Mouse (Mus musculus) MEL (cell line): ENCODE measurements around the gene Grm7. TPM values are rescaled to one million over a fixed set of nuclear protein-coding genes. Genes with fewer than 3 reads are reported as not detected.

Source experiments
- DNase-seq: peaks from one replicate; pipeline ENCODE4 v3.0.0; 2011; ENCODE audit warnings: low read depth, low spot score
- H3K27ac ChIP-seq: 2 replicates; pipeline ENCODE4 v1.5.1; 2012; ENCODE audit warnings: low read depth, mild to moderate bottlenecking, control low read depth, low read length, moderate library complexity; ENCODE audit not compliant: control insufficient read depth
- H3K27me3 ChIP-seq, 2 experiments: fragments of 150-350 bp in 1 of 2; sonication (generic) in 1 of 2; 2 replicates each; pipeline ENCODE4 v1.6.1; 2012; ENCODE audit warnings: low read length in 2 of 2, mild to moderate bottlenecking in 2 of 2, improper control_type of control experiment in 1 of 2, moderate library complexity in 1 of 2; ENCODE audit not compliant: insufficient read depth in 2 of 2, control insufficient read depth in 1 of 2
- H3K36me3 ChIP-seq, 2 experiments: 2 replicates each; pipeline ENCODE4 v1.6.1; 2012 to 2014; ENCODE audit warnings: low read length in 2 of 2, improper control_type of control experiment in 1 of 2, inconsistent platforms in 1 of 2, mild to moderate bottlenecking in 1 of 2; ENCODE audit not compliant: insufficient read depth in 2 of 2, control insufficient read depth in 1 of 2
- H3K4me1 ChIP-seq, 2 experiments: fragments of 150-350 bp in 1 of 2; sonication (generic) in 1 of 2; 2 replicates each; pipeline ENCODE4 v1.6.1; 2012; ENCODE audit warnings: low read length in 2 of 2, improper control_type of control experiment in 1 of 2, mild to moderate bottlenecking in 1 of 2; ENCODE audit not compliant: insufficient read depth in 2 of 2, control insufficient read depth in 1 of 2
- H3K4me3 ChIP-seq, 2 experiments: fragments of 150-350 bp in 1 of 2; sonication (generic) in 1 of 2; 2 replicates each; pipeline ENCODE4 v1.5.1; 2012; ENCODE audit warnings: low read depth in 2 of 2, low read length in 2 of 2, mild to moderate bottlenecking in 2 of 2, moderate library complexity in 2 of 2, control low read depth in 1 of 2, improper control_type of control experiment in 1 of 2; ENCODE audit not compliant: control insufficient read depth in 1 of 2, insufficient read depth in 1 of 2
- H3K79me2 ChIP-seq: 2 replicates; pipeline ENCODE4 v1.6.1; 2012; ENCODE audit warnings: mild to moderate bottlenecking, low read length, moderate library complexity; ENCODE audit not compliant: control insufficient read depth, poor library complexity, insufficient read depth
- H3K9ac ChIP-seq: 2 replicates; pipeline ENCODE4 v1.6.1; 2012; ENCODE audit warnings: low read depth, mild to moderate bottlenecking, control low read depth, low read length, moderate library complexity; ENCODE audit not compliant: control insufficient read depth, poor library complexity, severe bottlenecking
- H3K9me3 ChIP-seq: fragments of 150-350 bp; sonication (generic); replicated peaks from 2 replicates; pipeline ENCODE4 v1.6.1; 2012; ENCODE audit warnings: mild to moderate bottlenecking, low read length, improper control_type of control experiment, moderate library complexity; ENCODE audit not compliant: insufficient read depth
- BHLHE40 ChIP-seq: IDR thresholded peaks from 2 replicates; pipeline ENCODE4 v1.6.1; 2012; ENCODE audit warnings: low read depth, mild to moderate bottlenecking, inconsistent platforms, low read length, improper control_type of control experiment, borderline replicate concordance
- CTCF ChIP-seq, 3 experiments: IDR thresholded peaks in 2 of 3; conservative IDR thresholded peaks in 1 of 3; 2 replicates each; pipeline ENCODE4 v1.5.1; 2011 to 2012; ENCODE audit warnings: low read length in 3 of 3, low read depth in 2 of 3, mild to moderate bottlenecking in 2 of 3, improper control_type of control experiment in 1 of 3, inconsistent platforms in 1 of 3, mixed read lengths in 1 of 3, moderate library complexity in 1 of 3; ENCODE audit not compliant: control insufficient read depth in 1 of 3, insufficient read depth in 1 of 3, poor library complexity in 1 of 3, severe bottlenecking in 1 of 3
- E2F4 ChIP-seq: IDR thresholded peaks from 2 replicates; pipeline ENCODE4 v1.6.1; 2011; ENCODE audit warnings: low read depth, low read length, improper control_type of control experiment, borderline replicate concordance
- ELF1 ChIP-seq: IDR thresholded peaks from 2 replicates; pipeline ENCODE4 v1.6.1; 2014; ENCODE audit warnings: low read depth, mild to moderate bottlenecking, inconsistent platforms, low read length, improper control_type of control experiment, moderate library complexity
- GATA1 ChIP-seq: IDR thresholded peaks from 2 replicates; pipeline ENCODE4 v1.6.1; 2011; ENCODE audit warnings: low read depth, low read length, improper control_type of control experiment
- HCFC1 ChIP-seq: IDR thresholded peaks from 2 replicates; pipeline ENCODE4 v1.6.1; 2012; ENCODE audit warnings: low read depth, mild to moderate bottlenecking, inconsistent platforms, low read length, improper control_type of control experiment, moderate library complexity
- JUND ChIP-seq: IDR thresholded peaks from 2 replicates; pipeline ENCODE4 v1.6.1; 2011; ENCODE audit warnings: low read depth, mild to moderate bottlenecking, improper control_type of control experiment, low read length
- KAT2A ChIP-seq: conservative IDR thresholded peaks from 2 replicates; pipeline ENCODE4 v1.6.1; 2012; ENCODE audit warnings: low read depth, low read length, improper control_type of control experiment, inconsistent platforms
- MAFK ChIP-seq: IDR thresholded peaks from 2 replicates; pipeline ENCODE4 v1.6.1; 2011; ENCODE audit warnings: low read depth, mild to moderate bottlenecking, low read length, improper control_type of control experiment, borderline replicate concordance
- MAX ChIP-seq: IDR thresholded peaks from 2 replicates; pipeline ENCODE4 v1.6.1; 2011; ENCODE audit warnings: low read length, improper control_type of control experiment
- MAZ ChIP-seq: IDR thresholded peaks from 2 replicates; pipeline ENCODE4 v1.6.1; 2012; ENCODE audit warnings: low read depth, mild to moderate bottlenecking, inconsistent platforms, low read length, improper control_type of control experiment
- MEF2A ChIP-seq: IDR thresholded peaks from 2 replicates; pipeline ENCODE4 v1.6.1; 2014; ENCODE audit warnings: low read depth, mild to moderate bottlenecking, inconsistent platforms, low read length, improper control_type of control experiment; ENCODE audit not compliant: poor library complexity, insufficient replicate concordance, severe bottlenecking; ENCODE audit errors: extremely low read depth
- MXI1 ChIP-seq: IDR thresholded peaks from 2 replicates; pipeline ENCODE4 v1.6.1; 2011; ENCODE audit warnings: mild to moderate bottlenecking, low read depth, low read length, improper control_type of control experiment
- MYC ChIP-seq: IDR thresholded peaks from 2 replicates; pipeline ENCODE4 v1.6.1; 2011; ENCODE audit warnings: low read depth, mild to moderate bottlenecking, low read length, improper control_type of control experiment, moderate library complexity
- NELFE ChIP-seq: IDR thresholded peaks from 2 replicates; pipeline ENCODE4 v1.6.1; 2011; ENCODE audit warnings: low read depth, low read length, improper control_type of control experiment
- NRF1 ChIP-seq: IDR thresholded peaks from 2 replicates; pipeline ENCODE4 v1.6.1; 2014; ENCODE audit warnings: low read depth, mild to moderate bottlenecking, inconsistent platforms, low read length, improper control_type of control experiment, moderate library complexity; ENCODE audit not compliant: poor library complexity, insufficient read depth, severe bottlenecking
- POLR2AphosphoS2 ChIP-seq: IDR thresholded peaks from 2 replicates; pipeline ENCODE4 v1.6.1; 2011; ENCODE audit warnings: low read length, improper control_type of control experiment
- POLR2AphosphoS5 ChIP-seq: IDR thresholded peaks from 2 replicates; pipeline ENCODE4 v1.6.1; 2012; ENCODE audit warnings: low read depth, borderline replicate concordance, mild to moderate bottlenecking, inconsistent platforms, low read length, moderate library complexity, mixed read lengths
- RAD21 ChIP-seq: IDR thresholded peaks from 2 replicates; pipeline ENCODE4 v1.6.1; 2011; ENCODE audit warnings: mild to moderate bottlenecking, low read depth, low read length, improper control_type of control experiment
- RCOR1 ChIP-seq: IDR thresholded peaks from 2 replicates; pipeline ENCODE4 v1.6.1; 2012; ENCODE audit warnings: low read depth, mild to moderate bottlenecking, inconsistent platforms, low read length, improper control_type of control experiment
- TBP ChIP-seq: IDR thresholded peaks from 2 replicates; pipeline ENCODE4 v1.8.0; 2011; ENCODE audit warnings: low read depth, low read length, improper control_type of control experiment
- UBTF ChIP-seq: IDR thresholded peaks from 2 replicates; pipeline ENCODE4 v1.6.1; 2012; ENCODE audit warnings: low read depth, mild to moderate bottlenecking, inconsistent platforms, low read length, improper control_type of control experiment, moderate library complexity, borderline replicate concordance; ENCODE audit not compliant: insufficient read depth
- USF1 ChIP-seq: IDR thresholded peaks from 2 replicates; pipeline ENCODE4 v1.6.1; 2014; ENCODE audit warnings: low read depth, mild to moderate bottlenecking, inconsistent platforms, low read length, improper control_type of control experiment, moderate library complexity
- USF2 ChIP-seq, 2 experiments: IDR thresholded peaks; 2 replicates each; pipeline ENCODE4 v1.6.1; 2011 to 2012; ENCODE audit warnings: improper control_type of control experiment in 2 of 2, low read length in 2 of 2, borderline replicate concordance in 1 of 2, inconsistent platforms in 1 of 2, low read depth in 1 of 2, mild to moderate bottlenecking in 1 of 2; ENCODE audit not compliant: insufficient read depth in 1 of 2
- ZC3H11A ChIP-seq: IDR thresholded peaks from 2 replicates; pipeline ENCODE4 v1.6.1; 2012; ENCODE audit warnings: low read depth, mild to moderate bottlenecking, inconsistent platforms, low read length, improper control_type of control experiment
- ZNF384 ChIP-seq: IDR thresholded peaks from 2 replicates; pipeline ENCODE4 v1.6.1; 2012; ENCODE audit warnings: low read depth, mild to moderate bottlenecking, inconsistent platforms, low read length, improper control_type of control experiment
- polyA plus RNA-seq, 2 experiments: library from polyadenylated mRNA; stranded (reverse) in 1 of 2; unstranded in 1 of 2; fragments of >175 nt in 1 of 2; fragments of >200 nt in 1 of 2; gene quantifications; 2 replicates each; pipeline versions ENCODE4 v1.2.1 to v1.2.4; 2012; ENCODE audit warnings: low replicate concordance in 2 of 2, low read depth in 1 of 2; ENCODE audit not compliant: insufficient read length in 2 of 2, insufficient read depth in 1 of 2, missing spikeins in 1 of 2
- total RNA-seq: library from RNA; depleted of rRNA; stranded (reverse); fragments of 300-350 nt; gene quantifications from 2 replicates; pipeline ENCODE4 v1.2.3, GENCODE M21; 2012

Grm7 gene
- total and polyA plus RNA-seq, 3 experiments, result not detected

DNA sequence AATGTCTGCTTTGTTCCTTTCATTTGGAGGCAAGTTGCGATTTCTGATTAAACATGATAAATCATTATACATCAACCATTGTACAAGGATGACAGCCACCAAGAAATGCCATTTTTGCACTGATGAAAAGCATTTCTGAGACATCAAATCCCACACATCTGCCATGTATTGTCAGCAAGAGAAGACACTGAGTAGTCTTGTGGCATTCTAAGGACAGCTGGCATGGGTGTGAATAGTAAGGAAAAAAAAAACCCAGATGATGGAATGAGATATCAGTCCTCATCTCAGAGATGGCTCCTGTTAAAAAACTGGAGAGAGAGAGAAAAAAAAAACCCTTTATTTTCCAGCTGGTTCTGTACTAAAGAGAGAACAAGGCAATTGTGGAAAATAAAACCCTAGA is 875.8 kb downstream of the Grm7 start:
- no peak for DNase-seq
- Histone ChIP-seq H3K4me1 (no peaks in the 10 kb centered on the region), H3K9ac (no peak overlapping the region)
- TF ChIP-seq MAX (no peak), UBTF (no peak), ZC3H11A (no peak)
- TF ChIP-seq, all 39 proteins: peak for 0
- H3K27ac ChIP-seq, result no peak overlapping the region
- no peaks in the 10 kb centered on the region for H3K9me3 ChIP-seq
- H3K79me2 ChIP-seq, result no peaks in the 10 kb centered on the region
- no peaks in the 10 kb centered on the region for H3K36me3 ChIP-seq
- H3K27me3 ChIP-seq, result no peaks in the 10 kb centered on the region
- no peak overlapping the region for H3K4me3 ChIP-seq

DNA sequence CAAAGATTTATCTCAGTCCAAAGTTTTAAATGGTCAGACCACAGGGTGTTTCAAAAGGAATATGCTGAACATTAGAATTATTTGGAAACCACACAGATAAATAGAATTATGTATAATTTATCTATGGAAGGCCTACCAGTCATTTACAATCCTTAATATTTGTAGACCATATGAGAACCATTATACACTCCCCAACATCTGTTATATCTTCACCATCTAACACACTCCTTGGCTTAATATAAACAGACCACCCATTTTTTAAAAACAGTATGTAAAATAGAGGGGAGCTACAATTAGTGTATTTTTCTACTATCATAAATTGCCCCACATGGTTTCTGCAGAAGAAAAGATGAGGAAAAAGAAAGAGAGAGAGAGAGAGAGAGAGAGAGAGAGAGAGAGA is 876.7 kb downstream of the Grm7 start:
- no peak overlapping the region for H3K4me3 ChIP-seq
- no peaks in the 10 kb centered on the region for H3K79me2 ChIP-seq
- no peaks in the 10 kb centered on the region for H3K27me3 ChIP-seq
- no peaks in the 10 kb centered on the region for H3K4me1 ChIP-seq
- H3K9me3 ChIP-seq, result no peaks in the 10 kb centered on the region
- DNase-seq, result no peak
- no peak overlapping the region for H3K27ac ChIP-seq
- H3K36me3 ChIP-seq, result no peaks in the 10 kb centered on the region
- no peak for TF ChIP-seq NELFE
- TF ChIP-seq CTCF (IDR thresholded peaks at IDR 0.05 in 2 of 3, conservative IDR thresholded peaks at IDR 0.05 in 1 of 3; ENCODE audit: control insufficient read depth in 1 of 3, insufficient read depth in 1 of 3, low read depth in 2 of 3, low read length in 3 of 3, poor library complexity in 1 of 3, severe bottlenecking in 1 of 3), result no peak
- TF ChIP-seq HCFC1, result no peak
- TF ChIP-seq ZNF384, result no peak
- TF ChIP-seq USF2 (IDR thresholded peaks at IDR 0.05; ENCODE audit: borderline replicate concordance in 1 of 2, insufficient read depth in 1 of 2, low read depth in 1 of 2, low read length in 2 of 2), result no peak
- TF ChIP-seq KAT2A, result no peak
- TF ChIP-seq NRF1, result no peak
- TF ChIP-seq POLR2AphosphoS2, result no peak
- TF ChIP-seq, all 39 proteins: peak for 0
- no peak overlapping the region for H3K9ac ChIP-seq

DNA sequence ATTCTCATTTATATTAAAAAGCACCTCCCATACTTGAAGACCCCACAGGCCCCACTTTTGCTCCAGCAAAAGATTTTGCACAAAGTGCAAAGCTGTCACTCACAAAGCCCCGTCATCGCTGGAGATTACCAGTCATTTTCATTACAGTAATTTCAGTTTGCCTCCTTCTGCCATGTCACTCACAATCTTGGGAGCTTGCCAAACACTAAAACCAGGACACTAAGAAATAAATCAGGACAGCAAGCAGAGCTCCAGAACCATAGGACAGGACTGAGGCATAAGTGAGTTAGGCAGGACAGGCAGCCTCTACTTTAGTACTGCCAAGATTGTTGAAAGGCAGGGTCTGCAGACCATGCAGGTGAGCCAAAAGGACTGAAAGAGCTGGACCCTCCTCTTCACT is 884.6 kb downstream of the Grm7 start:
- no peak overlapping the region for H3K4me3 ChIP-seq
- no peak overlapping the region for H3K27ac ChIP-seq
- no peak for DNase-seq
- H3K36me3 ChIP-seq, result no peaks in the 10 kb centered on the region
- H3K27me3 ChIP-seq, result no peaks in the 10 kb centered on the region
- H3K4me1 ChIP-seq, result no peaks in the 10 kb centered on the region
- no peaks in the 10 kb centered on the region for H3K79me2 ChIP-seq
- TF ChIP-seq RAD21, result no peak
- TF ChIP-seq MYC, result no peak
- no peak for TF ChIP-seq POLR2AphosphoS2
- no peak for TF ChIP-seq E2F4
- no peak for TF ChIP-seq USF2 (IDR thresholded peaks at IDR 0.05; ENCODE audit: borderline replicate concordance in 1 of 2, insufficient read depth in 1 of 2, low read depth in 1 of 2, low read length in 2 of 2)
- no peak for TF ChIP-seq POLR2AphosphoS5
- TF ChIP-seq TBP, result no peak
- TF ChIP-seq MXI1, result no peak
- TF ChIP-seq GATA1, result no peak
- TF ChIP-seq KAT2A, result no peak
- TF ChIP-seq BHLHE40, result no peak
- no peak for TF ChIP-seq JUND
- TF ChIP-seq RCOR1, result no peak
- TF ChIP-seq MEF2A, result no peak
- TF ChIP-seq ELF1, result no peak
- TF ChIP-seq MAZ, result no peak
- no peak for TF ChIP-seq MAFK
- TF ChIP-seq USF1, result no peak
- no peak overlapping the region for H3K9ac ChIP-seq
- no peaks in the 10 kb centered on the region for H3K9me3 ChIP-seq
